Mouse (Mus musculus) embryo, embryonic 10.5 days (tissue): Measurements from ENCODE around the gene Itk.

Experiments used
- DNase-seq: peaks from one replicate; pipeline ENCODE4 v3.0.0-alpha.2; 2015; ENCODE audit warnings: low spot score

Gene Itk

DNA sequence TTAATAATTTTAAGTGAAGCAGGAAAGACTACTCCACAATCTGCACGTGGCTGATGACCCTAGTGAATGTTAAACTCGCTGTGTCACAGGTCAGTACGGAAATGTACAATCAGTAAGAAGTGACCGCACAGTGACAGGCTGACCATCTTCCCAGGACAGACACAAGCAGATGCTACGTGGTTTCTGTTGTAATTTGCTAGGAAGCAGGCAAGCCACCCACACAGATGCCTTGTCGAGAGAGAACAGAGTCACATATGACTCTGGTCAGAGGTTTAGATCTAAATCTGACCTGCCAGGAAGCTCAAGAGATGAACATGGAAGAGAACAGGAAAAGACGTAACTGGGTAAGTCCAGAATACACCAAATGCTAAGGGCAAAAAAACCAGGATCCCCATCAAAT lies 3.6 kb upstream of the Itk start:
- no peak for DNase-seq

DNA sequence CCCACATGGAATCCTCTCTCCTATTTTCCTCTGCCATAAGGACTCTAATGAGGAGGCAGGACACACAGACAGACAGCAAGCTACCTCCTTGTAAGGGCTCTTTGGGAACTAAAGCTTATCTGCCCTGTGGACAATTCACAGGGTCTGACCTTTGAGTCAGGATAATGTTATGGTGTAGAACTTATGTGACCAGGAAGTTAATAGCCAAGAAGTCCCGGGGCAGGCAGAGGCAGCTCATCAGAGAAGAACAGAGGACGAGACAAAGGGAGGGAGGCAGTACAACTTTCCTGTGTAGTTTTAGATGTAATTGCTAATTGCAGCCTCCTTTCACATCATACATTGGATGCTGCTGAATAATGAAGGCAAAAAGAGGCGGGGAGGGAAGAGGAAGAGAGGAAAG lies 1.3 kb upstream of the Itk start:
- DNase-seq: no peak

DNA sequence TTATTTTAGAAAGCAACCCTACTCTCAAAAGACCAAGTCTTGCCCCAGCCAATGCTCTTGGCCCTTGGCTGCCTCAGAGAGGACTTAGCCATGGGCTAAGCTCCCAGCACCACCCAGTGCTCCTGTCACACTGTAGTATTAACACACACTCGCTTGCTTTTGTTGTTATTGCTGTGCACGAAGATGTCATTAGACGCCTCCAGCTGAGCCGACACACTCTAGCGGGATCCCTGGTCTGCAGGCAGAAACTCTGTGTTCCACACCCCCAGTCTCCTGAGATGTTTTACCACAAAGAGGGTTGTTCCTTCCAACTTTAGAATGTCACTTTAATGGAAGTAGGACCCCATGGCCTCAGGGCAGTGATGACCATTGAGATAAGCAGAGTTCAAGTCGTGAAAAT lies 877 bp downstream of the Itk start:
- no peak for DNase-seq

DNA sequence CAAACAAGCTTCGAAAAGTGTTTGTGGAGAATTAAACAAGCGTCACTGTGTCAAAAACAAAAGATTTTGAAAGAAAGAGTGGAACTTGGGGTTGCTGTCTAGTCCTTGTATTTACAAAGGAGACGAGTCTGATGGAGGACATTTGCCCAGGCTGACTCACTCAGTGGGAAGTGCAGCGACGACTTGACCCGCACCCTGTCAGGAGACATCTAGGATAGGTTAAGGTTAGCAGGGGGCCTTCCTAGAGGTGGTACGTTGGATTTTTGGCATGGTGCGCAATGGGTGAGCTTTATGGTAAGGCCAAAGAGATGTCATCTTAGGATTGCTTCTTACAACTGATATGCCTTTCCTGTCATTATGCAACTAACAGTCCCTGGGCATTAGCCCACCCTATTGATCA lies 2.3 kb downstream of the Itk start:
- DNase-seq: no peak

DNA sequence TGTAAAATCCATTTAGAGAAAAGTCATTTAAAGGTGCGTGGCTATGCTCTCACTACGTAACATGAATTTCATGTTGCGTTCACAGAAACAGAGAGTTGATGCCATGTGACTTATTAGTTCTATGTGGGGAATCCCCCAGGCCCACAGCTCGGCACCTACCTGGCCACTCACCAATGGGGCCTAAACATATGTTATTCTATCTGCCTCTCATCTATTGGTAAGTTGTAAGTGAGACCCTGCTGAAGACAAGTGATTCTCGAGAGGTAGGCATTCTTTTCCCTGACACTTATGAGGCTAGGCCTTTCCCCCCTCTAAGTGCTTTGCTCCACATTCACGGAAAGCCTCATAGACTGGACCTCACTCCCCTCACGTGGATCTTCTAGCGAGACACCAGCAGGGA lies 2.8 kb downstream of the Itk start:
- no peak for DNase-seq

DNA sequence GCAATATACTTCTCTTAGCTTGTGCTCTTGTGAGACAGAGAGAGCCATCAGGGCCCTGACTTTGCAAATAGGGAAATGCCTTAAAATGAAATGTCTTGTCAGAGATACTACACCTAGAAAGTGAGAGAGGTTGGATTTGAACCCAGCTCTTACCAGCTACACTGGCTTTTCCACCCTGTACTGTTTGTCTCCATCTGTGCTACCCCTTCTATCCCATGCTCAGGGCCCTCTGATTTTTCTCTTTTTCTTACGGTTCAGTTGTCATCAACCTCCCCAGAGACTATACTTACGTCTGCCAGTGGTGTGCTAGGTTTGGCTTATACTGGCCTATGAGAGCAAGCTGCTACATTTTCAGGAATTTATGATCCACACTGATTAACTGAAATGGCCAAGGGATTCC lies 4.4 kb downstream of the Itk start:
- no peak for DNase-seq

DNA sequence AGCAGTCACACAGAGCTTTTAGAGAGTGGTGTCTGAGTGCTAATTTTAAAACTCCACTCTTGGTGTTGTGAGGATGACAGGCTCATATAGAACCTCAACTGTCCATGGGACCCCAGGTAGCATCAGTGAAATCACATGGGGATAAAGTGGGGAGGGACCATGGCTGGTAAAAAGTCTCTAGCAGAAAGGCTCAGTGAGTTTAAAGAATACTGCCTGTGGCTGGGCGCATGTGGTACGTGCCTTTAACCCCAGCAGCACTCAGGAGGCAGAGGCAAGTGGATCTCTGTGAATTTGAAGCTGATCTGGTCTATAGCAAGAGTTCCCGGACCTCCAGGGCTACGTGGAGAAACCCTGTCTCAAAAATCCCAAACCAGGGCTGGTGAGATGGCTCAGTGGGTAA lies 6.8 kb downstream of the Itk start:
- DNase-seq: no peak

DNA sequence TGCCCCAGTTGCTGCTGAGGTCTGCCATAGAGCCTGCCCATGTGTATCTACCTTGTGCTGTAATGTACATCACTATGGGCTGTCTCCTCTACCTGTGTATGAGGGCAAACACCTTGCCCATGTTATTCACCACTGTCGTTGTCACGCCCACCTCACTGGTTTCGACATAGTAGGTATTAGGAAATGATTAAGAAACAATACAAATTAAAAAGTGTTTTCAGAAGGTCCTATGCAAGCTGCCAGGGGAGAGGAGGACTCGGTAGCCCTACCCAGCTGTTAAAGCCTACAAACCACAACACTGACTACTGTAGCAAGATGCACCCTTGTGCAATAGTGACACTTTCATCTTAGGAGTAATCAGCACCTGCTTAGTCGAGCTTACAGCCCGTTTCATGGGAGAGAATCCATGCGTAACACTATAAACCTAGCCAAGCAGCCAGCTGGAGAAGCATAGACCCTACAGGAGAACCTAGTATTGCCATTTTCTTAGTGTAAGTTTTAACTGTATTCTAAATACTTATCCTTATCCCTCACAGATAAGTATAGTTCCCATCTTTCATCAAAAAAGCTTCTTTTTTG lies 9.1 kb downstream of the Itk start:
- DNase-seq: no peak

DNA sequence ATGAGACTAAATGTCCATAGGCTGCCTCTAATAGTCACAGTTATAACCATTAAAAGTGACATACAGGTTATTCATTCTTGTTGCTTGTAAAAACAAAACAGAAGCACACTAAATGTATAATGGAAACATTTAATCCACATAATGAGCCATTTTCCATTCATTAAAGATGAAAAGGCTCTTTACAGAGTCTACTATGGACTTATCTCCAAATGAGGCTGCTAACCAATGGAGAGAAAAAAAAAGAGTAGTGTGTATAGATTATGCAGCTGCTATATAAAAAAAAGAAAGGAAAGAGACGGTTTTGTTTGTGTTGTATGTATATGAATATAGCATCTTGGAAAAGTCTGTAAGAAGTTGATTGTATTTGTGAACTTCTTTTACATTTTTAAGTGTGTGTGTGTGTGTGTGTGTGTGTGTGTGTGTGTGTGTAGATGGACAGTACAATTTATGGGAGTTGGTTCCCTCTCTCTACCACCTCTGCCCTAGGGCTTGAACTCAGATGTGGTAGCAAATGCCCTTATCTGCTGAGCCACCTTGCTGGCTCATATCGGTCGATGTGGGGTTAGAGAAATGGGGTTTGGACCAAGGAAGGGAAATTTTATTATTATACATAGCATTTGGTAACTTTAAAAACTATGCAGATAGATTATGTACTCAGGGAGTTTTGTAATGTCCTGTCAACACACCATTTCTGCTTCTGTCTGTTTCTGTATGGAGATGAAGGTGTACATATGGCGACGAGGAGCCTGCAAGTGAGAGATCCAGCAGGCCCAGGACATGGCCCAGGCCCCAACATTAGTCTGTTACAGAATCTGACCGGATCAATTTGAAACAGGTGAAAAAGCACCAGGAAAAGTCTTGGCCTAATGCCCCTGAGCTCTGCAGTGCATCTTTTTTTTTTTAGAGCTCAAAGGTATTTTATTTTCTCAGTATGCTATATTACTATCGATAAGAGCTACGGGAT lies 11.2 kb downstream of the Itk start:
- no peak for DNase-seq

DNA sequence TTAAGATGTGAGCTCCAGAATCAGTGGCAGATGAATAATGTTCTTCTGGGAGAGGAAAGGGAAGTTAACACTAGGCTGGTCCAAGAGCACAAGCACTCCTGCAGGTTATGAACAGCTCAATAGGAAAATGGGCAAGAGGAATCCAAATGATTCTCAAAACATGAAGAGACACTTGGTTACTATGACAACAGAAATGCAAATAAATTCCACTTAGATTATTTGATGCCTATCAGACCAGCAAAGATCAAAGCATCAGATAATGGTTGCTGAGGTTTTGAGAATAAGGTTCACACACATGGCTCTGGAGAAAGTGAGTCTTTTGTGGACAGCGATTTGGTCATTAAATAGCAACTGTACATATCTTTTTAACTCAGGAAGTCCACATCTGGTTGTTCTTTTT lies 12.0 kb downstream of the Itk start:
- no peak for DNase-seq

DNA sequence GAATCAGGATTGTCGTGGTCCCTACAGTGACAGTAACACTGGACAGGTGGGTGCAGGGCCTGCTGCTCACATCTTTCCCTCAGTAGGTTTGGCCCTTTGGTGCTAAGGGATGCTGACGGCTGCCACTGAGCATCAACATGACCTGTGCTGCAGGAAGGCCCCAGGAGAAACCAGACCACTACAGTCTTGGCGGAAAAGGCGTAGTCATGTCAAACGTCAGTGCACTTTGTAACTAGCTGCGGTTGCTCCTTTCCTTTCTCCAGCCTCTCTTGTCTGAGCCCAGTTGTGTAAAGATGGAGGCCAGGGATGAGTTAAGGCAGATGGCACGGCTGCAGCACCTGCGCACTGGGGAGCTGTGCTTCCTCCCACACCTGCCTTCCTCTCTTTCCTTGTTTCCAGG lies 14.3 kb downstream of the Itk start:
- DNase-seq: no peak

DNA sequence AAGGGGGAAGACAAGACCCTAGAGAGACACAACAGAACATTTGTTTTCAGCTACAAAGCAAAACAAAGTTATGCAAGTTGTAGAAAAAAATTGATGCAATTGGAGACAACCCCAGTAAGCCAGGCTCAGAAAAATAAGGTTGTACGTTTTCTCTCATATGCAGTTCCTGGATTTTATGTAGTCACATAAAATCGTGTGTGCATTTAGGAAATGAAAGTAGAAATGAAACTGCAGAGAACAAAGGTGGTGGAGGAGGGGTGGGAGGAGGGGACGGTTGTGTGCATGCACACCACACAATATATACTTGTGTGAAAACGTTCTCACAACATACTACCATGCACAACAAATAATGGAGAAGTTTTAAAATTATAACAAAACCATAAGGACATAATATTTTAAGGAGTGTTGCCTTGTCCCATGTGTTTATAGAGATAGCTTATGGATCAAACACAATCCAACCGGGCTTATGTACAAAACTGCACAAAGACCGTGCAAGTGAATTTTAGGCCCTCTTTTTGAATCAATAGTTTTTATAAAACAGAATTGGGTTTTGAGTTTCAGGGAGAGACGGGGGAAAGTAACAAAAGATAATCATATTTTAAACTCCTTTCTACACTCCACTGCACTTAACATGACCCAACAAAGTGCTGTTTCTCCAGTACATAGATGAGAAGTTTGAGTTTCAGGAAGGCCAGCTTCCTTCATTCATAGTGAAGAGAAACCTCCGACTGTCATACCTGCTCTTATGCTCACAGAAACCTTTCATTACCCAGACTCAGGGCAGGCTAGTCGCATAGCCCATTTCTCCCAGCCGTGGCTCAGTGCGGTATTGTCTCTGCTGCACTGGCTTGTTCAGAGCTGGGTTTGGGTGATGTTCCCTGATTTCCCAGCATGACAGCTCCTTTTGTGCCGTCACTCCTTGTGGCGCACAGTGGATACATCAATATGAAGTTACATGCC lies 16.0 kb downstream of the Itk start:
- no peak for DNase-seq

DNA sequence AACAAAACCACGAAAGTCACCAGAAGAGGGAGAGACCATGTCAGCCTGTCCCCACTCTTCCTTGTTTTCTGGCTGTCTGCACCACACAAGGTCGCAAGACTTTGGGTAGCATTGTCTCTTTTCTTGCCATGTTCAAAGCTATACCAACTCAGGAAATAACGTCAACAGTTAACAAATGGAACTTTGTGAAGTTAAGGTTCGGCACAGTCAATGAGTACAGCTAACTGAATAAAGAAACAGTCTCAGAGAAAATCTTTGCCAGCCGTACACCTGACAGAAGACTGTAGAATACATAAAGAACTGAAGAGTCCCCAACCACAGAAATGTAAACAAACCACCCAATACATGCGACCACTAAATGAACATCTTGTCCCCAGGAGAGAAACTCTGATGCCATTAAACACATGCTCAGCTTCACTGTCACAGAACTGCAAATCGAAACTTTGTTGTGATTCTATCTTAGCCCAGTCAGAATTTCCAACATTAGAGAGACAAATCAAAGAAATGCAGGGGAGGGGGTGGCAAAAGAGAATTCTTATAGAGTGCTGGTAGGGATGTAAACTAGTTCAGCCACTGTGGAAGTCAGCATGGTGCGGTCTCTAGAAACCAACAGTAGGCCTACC lies 16.9 kb downstream of the Itk start:
- DNase-seq: no peak

DNA sequence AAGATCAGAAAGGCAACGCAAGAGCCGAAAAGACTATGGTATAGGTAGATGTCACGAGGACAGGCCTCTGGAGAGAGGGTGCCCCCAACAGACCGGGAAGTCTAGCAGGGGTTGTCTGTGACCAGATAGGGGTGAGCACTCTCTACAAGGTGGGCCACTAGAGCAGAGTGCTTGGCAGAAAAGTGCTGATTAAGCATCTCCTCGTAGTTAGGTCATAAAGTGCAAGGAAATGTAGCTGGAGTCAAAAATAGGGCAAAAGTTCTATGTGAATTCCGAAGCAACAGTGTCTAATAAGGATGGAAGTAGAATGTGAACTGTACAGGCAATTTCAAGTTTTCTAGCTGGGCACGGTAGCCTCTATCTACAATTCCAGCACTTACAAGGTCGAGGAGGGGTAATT lies 18.1 kb downstream of the Itk start:
- DNase-seq: no peak

DNA sequence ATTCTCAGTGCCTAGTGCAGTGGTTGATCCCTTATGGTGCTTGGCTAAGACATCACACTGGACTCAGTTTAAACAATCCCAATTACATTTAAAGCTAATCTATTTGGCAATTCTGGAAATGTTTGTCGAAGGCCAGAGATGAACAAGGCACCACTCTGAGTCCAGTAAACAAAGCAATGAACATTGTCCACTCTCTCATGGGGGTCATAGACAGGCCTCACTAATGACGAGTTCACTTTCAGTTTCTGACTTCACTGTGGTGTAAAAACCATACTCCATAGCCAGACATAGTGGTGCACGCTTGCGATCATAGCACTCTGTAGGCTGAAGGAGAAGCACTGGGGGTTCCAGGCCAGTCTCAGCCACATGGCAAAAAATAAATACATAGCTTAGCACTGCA lies 18.9 kb downstream of the Itk start:
- DNase-seq: no peak

DNA sequence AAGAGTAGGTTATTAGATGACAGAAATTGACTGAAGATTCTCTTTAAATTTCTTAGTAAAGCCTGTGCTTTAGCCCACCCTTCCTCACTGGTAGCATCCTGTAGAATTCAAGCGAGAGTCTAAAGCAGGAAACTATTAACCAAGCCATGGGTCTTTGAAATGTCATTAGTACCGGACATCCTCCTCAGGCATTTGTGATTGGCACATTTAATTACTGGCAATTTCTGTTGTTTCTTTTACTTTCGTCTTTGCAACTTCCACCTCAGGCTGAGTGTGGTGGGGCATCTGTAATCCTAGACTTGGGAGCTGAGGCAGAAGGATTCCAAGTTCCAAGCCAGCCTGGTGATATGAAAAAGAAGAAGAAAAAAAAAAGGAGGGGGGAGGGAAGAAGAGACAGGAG lies 23.0 kb downstream of the Itk start:
- no peak for DNase-seq

DNA sequence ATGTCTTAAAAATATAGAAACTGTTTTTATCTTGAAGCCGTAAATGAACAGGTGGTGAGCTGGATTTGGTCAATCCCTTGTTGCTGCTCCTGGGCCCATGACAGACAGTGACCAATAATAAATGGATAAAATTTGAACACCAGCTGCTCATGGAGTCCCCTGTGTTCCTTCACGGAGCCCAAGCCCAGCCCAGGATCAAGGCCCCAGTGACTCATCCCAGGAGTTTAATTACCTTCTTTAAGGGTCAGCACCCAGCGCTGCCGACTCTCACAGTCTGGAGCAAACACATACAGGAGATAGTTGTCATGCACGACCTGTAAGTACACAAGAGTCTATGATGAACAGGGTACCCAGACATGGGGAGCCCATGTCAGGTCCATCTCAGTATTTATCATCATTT lies 23.6 kb downstream of the Itk start:
- DNase-seq: no peak

DNA sequence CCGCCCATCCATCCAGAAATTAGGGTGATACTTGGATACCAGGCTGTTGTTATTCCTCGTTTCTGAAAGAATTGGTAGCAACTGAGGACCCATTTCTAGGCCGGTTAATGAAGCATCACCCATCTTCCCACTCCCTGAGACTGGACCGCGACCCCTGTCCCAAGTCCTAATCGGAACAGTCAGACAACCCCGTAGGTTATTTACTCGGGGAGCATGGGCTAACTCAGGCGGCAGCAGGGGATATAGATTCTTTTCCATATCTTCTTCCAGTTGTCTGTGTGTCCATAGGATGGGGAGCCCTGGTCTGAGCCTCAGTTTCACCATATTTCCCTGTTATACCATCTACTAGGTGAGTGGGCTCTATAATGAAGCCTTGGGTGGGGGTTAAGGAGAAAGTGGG lies 25.5 kb downstream of the Itk start:
- no peak for DNase-seq

DNA sequence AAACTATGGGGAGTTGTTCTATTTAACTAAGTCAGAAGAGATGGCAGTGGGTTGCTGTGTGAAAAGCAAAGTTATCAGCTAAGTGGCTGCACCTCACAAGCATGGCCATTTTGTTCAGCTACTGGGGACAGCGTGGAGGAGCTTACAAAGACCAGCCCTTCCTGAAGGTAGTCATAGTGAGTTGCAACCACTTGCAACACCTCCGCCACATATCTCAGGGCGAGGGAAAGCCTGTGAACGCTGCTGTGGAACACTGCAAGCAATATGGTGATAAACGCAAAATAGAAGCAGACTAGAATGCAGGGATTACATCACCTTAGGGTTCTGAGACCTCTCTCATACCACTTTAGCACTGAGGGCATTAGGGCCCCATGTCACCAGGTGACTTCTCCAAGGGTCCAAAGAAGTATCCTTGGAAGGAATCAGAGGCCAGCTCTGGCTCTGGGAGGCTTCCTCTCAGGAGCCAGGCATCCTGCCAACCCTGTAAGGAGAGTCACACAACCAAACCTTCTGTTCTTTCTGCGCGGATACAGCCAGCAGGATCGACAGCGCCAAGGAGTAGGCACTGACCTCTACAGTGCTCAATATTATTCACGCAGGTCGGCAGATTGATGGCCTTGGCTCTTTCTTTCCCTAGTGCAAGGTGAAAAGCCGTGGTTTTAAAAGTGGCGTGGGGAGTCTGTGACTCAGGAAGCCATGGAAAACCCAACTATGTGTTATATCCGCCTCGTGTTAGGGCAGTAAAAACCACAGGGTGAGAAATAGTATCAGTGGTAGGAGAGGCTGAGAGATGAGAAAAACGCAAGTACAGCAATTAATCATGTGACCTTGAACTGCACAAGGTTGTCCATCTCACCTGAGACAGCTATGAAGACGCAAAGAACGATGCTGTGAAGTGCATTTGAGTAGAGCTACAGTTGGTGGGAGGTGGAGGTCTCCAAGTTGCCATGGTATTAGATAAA lies 27.0 kb downstream of the Itk start:
- no peak for DNase-seq

DNA sequence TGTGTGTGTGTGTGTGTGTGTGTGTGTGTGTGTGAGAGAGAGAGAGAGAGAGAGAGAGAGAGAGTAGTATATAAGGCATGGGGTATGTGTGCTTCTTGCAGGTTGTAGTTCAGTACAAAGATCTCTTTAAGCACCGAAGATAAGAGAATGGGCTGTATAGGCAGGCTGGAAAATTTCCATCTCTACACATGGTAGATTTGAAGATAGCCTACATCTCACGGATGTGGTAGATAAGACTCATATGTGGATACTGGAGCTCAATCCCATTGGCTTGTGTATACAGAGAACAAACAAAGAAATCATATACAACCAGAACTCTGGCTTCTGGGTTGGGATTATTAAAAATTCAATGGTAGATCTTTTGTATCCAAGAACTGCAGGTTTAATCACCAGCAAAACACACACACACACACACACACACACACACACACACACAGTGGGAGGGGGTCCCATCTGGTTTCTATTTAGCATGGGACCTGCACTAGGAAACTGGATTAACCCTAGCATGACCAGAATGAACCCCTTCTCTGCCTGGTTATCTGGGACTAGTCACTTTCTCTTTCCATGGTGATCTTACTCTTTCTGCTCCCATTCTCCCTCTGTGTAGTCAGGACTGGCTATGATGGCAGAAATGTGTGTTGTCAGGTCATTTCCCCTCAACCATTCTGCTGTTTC lies 28.2 kb downstream of the Itk start:
- DNase-seq: peak; percentile 58
